Mouse (Mus musculus) kidney, embryonic 14.5 days (tissue): ENCODE measurements around the gene Tceal9. TPM values are rescaled to one million over a fixed set of nuclear protein-coding genes. Genes with fewer than 3 reads are reported as not detected.
"Not testable (repeated sequence)": the region's sequence is repeated elsewhere in the genome, so short reads cannot be mapped to it uniquely, and the experiment has no call there.

Source experiments
- ATAC-seq: fragments of 200-750 bp; cut with Nextera tagmentation; 2 replicates; pipeline ENCODE4 v1.8.0; 2017; ENCODE audit warnings: moderate number of reproducible peaks, mild to moderate bottlenecking, moderate TSS enrichment, moderate library complexity; ENCODE audit not compliant: low FRiP score, low TSS enrichment
- H3K27ac ChIP-seq: fragments of 300-500 bp; sonication (generic); 2 replicates; pipeline ENCODE4 v1.5.1; 2014; ENCODE audit warnings: low read depth, mild to moderate bottlenecking, low read length, moderate library complexity, mixed read lengths
- H3K27me3 ChIP-seq: fragments of 300-500 bp; sonication (generic); 2 replicates; pipeline ENCODE4 v1.6.1; 2014; ENCODE audit warnings: mild to moderate bottlenecking, low read length; ENCODE audit not compliant: control insufficient read depth, insufficient read depth
- H3K36me3 ChIP-seq: fragments of 300-500 bp; sonication (generic); 2 replicates; pipeline ENCODE4 v1.6.1; 2014; ENCODE audit warnings: low read length, mixed read lengths; ENCODE audit not compliant: control insufficient read depth, insufficient read depth
- H3K4me1 ChIP-seq: fragments of 300-500 bp; sonication (generic); 2 replicates; pipeline ENCODE4 v1.6.1; 2014; ENCODE audit warnings: low read length, mixed read lengths; ENCODE audit not compliant: control insufficient read depth, insufficient read depth
- H3K4me2 ChIP-seq: fragments of 300-500 bp; sonication (generic); replicated peaks from 2 replicates; pipeline ENCODE4 v1.6.1; 2014; ENCODE audit warnings: low read depth, mild to moderate bottlenecking, low read length
- H3K4me3 ChIP-seq: fragments of 300-500 bp; sonication (generic); 2 replicates; pipeline ENCODE4 v1.5.1; 2014; ENCODE audit warnings: mild to moderate bottlenecking, low read length
- H3K9ac ChIP-seq: fragments of 300-500 bp; sonication (generic); 2 replicates; pipeline ENCODE4 v1.6.1; 2014; ENCODE audit warnings: low read depth, mild to moderate bottlenecking, low read length, moderate library complexity
- H3K9me3 ChIP-seq: fragments of 300-500 bp; sonication (generic); 2 replicates; pipeline ENCODE4 v1.6.1; 2016; ENCODE audit warnings: low read length; ENCODE audit not compliant: control insufficient read depth
- WGBS: fragments of 180-500 bp; shearing (Covaris S2); extraction: QIAGEN DNeasy Blood & Tissue Kit; methylation state at CpG from one replicate; pipeline ENCODE4 v1.1.7; 2014; 5-methylcytosine and 5-hydroxymethylcytosine counted together
- polyA plus RNA-seq: library from polyadenylated mRNA; unstranded; fragments of >200 nt; fragmentation: Nextera tagmentation; extraction: Ambion mirVana; gene quantifications from 2 replicates; pipeline ENCODE4 v1.2.1, GENCODE M21; 2014

Gene Tceal9
- polyA plus RNA-seq: 510 and 726 TPM in 2 replicates

GRCm38 (mm10) chrX:136244574-136245229, at the start of gene Tceal9:
Tceal9 (plus strand) TSS chrX:136245079.
- peak within 1 kb of the TSS; percentile 72 for H3K9ac ChIP-seq
- H3K36me3 ChIP-seq: peaks cover 4% of the 10 kb centered on the region; the same call in 1 of the 2 replicates
- H3K4me2 ChIP-seq: peak within 1 kb of the TSS; percentile 37
- H3K9me3 ChIP-seq: no peaks in the 10 kb centered on the region
- ATAC-seq: peak; percentile 92
- WGBS: 31% methylated on average over 20 of the region's 20 CpGs
- no peaks in the 10 kb centered on the region for H3K27me3 ChIP-seq
- no peaks in the 10 kb centered on the region for H3K4me1 ChIP-seq
- H3K27ac ChIP-seq: peak within 1 kb of the TSS; percentile 68; the same call in 1 of the 2 replicates
- peak within 1 kb of the TSS; percentile 62 for H3K4me3 ChIP-seq

GRCm38 (mm10) chrX:136195193-136195944, 49.5 kb upstream of the Tceal9 start:
- no peaks in the 10 kb centered on the region for H3K9me3 ChIP-seq
- no peak overlapping the region for H3K9ac ChIP-seq
- no peaks in the 10 kb centered on the region for H3K4me1 ChIP-seq
- H3K36me3 ChIP-seq: no peaks in the 10 kb centered on the region
- 81% methylated on average over 16 of the region's 16 CpGs for WGBS
- H3K4me3 ChIP-seq: no peak overlapping the region
- no peak overlapping the region for H3K27ac ChIP-seq
- no peak overlapping the region for H3K4me2 ChIP-seq
- H3K27me3 ChIP-seq: no peaks in the 10 kb centered on the region
- ATAC-seq: no peak

DNA sequence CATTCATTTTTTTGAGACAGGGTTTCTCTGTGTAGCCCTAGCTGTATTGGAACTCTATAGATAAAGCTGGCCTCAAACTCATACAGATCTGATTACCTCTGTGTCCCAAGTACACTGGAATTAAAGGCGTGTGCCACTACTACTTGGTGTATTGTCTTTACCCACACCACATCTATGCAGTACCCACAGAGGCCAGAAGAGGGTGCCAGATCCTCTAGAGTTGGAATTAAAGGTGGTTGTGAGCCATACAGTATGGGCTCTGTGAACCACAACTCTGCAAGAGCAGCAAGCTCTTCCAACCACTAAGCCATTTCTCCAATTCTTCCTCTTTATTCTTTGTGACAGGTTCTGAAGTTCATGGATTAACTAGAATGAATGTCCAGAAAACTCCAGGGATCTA, 48.0 kb upstream of the Tceal9 start:
- no peak overlapping the region for H3K27ac ChIP-seq
- H3K4me2 ChIP-seq: no peak overlapping the region
- H3K4me1 ChIP-seq: no peaks in the 10 kb centered on the region
- no peaks in the 10 kb centered on the region for H3K36me3 ChIP-seq
- WGBS: 50% methylated on average over 1 of the region's 1 CpGs
- no peak for ATAC-seq
- no peaks in the 10 kb centered on the region for H3K9me3 ChIP-seq
- H3K9ac ChIP-seq: no peak overlapping the region
- no peak overlapping the region for H3K4me3 ChIP-seq
- H3K27me3 ChIP-seq: no peaks in the 10 kb centered on the region

DNA sequence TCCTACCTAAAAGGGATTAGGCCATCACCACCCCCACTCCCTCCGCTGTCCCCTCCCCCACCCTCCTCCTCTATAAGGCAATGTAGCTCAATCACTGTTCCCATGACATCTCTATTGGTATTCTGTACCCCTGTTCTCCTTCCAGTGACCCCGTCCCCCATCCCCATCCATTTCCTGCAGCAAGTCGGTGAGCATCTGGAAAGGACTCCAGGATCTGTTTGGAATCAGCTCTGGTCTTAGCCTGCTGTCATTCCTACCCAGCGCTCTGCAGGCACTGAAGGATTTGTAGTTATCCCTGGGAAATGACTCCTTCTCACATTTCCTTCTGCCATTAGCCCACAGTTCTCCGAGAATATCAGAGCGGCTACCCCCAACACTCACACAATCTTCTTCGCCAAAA, 41.6 kb upstream of the Tceal9 start:
- WGBS: 32% methylated on average over 7 of the region's 7 CpGs

DNA sequence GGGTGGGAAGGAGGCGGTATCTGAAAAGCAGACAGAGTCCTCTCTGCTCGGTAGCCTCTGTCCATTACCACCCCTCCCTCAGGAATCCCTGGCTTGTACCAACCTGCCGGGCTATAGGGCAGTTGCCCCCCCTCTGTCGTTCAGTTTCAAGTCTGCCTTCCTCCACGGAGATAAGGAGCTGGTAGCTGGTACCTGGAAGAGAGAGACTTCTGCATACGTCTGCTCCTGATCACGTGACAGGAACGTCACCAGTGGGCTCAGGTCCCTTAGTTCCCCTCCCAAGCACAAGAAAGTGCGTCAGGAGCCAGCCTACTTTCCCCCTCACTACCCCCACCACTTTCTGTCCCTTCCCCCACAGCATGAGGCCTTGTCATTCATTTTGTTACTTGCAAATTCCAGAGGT, 41.2 kb upstream of the Tceal9 start, which contains the start of gene Tceal5:
TSS of gene Tceal5 (minus strand) at position 213 of the 403 bp plus-strand sequence.
- H3K9me3 ChIP-seq: no peaks in the 10 kb centered on the region
- H3K27ac ChIP-seq: no peak within 1 kb of the TSS
- no peaks in the 10 kb centered on the region for H3K4me1 ChIP-seq
- no peak within 1 kb of the TSS for H3K9ac ChIP-seq
- ATAC-seq: peak; percentile 86
- H3K36me3 ChIP-seq: no peaks in the 10 kb centered on the region
- peak within 1 kb of the TSS; percentile 44 for H3K4me2 ChIP-seq
- H3K4me3 ChIP-seq: peak within 1 kb of the TSS; percentile 36
- H3K27me3 ChIP-seq: no peaks in the 10 kb centered on the region
- 21% methylated on average over 9 of the region's 9 CpGs for WGBS

More for the DNA sequence above, 41.6 kb upstream of the Tceal9 start:
- peak overlapping the region; percentile 36 for H3K4me3 ChIP-seq
- H3K27me3 ChIP-seq: no peaks in the 10 kb centered on the region
- H3K27ac ChIP-seq: no peak overlapping the region
- no peak overlapping the region for H3K9ac ChIP-seq
- H3K4me2 ChIP-seq: peak overlapping the region; percentile 44
- no peaks in the 10 kb centered on the region for H3K4me1 ChIP-seq
- ATAC-seq: 0 out of 2 replicates have a peak, but pooled peaks have one; percentile 32
- no peaks in the 10 kb centered on the region for H3K9me3 ChIP-seq
- H3K36me3 ChIP-seq: no peaks in the 10 kb centered on the region

DNA sequence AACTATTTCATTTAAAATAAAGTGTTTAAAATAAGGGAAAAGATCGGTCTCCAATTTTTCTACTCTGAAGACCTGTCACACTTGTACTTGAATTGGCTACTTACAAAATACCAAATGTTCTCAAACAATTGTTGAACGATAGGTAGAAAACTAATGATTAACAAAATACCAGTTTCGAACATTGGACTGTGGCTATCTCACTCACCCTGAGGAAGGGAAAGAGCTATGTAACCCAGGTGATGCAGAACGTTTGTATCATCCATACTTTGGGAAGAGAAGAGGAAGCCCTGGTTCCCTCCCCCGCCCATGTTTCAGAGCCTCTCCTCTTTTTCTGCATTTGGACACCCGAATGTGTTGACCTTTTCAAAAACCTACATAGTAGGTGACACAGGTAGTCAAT, 40.5 kb upstream of the Tceal9 start:
- no peaks in the 10 kb centered on the region for H3K36me3 ChIP-seq
- WGBS: 82% methylated on average over 6 of the region's 6 CpGs
- no peaks in the 10 kb centered on the region for H3K27me3 ChIP-seq

GRCm38 (mm10) chrX:136213396-136213795, 31.5 kb upstream of the Tceal9 start:
- Histone ChIP-seq H3K4me1 (no peaks in the 10 kb centered on the region), H3K27me3 (no peaks in the 10 kb centered on the region), H3K27ac (no peak overlapping the region), H3K4me2 (no peak overlapping the region), H3K9me3 (no peaks in the 10 kb centered on the region), H3K36me3 (no peaks in the 10 kb centered on the region), H3K4me3 (no peak overlapping the region), H3K9ac (no peak overlapping the region)
- no peak for ATAC-seq
- 73% methylated on average over 2 of the region's 2 CpGs for WGBS

More for the DNA sequence above, 40.5 kb upstream of the Tceal9 start:
- H3K4me1 ChIP-seq: no peaks in the 10 kb centered on the region
- H3K9me3 ChIP-seq: no peaks in the 10 kb centered on the region
- no peak overlapping the region for H3K9ac ChIP-seq
- no peak overlapping the region for H3K4me3 ChIP-seq
- H3K4me2 ChIP-seq: no peak overlapping the region
- no peak for ATAC-seq
- H3K27ac ChIP-seq: no peak overlapping the region

DNA sequence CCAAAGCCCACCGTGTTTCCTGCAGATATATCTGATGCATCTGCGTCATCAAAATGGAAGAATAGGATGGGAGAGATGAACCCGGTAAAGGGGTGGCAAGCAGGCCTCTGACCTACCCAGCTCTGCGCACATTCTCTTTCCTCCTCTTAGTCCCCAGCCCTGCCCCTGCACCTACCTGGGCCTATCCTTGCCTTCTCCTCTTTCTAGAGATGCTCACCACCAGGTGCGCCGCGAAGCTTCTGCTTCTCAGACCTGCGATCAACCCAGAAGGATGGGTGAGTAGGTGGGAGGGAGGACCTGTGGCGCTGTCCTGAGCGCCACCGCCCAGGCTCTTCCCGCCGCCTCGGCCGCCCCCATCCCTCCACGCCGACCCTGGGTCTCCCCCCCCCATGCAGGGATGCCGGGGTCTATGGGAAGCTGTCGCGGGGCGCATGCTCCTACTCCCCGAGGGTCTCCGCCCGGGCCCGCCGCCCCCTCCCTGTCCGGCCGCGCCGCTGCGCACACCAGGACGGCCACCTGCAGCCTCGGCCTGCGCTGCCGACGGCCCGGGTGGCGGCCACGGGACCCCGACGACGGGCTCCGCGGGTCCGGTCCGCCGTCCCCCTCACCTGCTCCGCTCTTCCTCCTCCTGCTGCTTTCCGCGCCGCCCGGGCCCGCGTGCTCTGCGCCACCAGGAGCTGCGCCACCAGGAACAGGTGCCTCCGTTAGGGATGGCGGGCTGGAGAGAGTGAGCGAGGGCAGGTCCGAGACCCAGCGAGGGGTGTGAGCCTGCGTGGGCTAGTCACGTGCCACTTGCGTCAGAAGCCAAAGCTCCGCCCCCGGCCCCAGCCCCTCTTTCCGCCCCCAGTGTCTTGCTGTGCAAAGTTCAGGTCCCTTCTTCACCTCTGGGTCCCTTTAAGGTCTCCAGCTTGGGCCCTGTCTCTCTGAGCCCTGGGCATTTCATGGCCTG, 29.9 kb upstream of the Tceal9 start, which contains the start of the genes Tceal7 and Bex1:
TSS of gene Tceal7 (plus strand) at position 51 of the 949 bp plus-strand sequence.
TSS of gene Bex1 (minus strand) at position 785 of the 949 bp plus-strand sequence.
- WGBS: 47% methylated on average over 6 of the region's 67 CpGs
- Histone ChIP-seq H3K4me3 (peak within 1 kb of the TSS; percentile 29), H3K4me2 (peak within 1 kb of the TSS; percentile 32; the same call in 1 of the 2 replicates)
- not testable (repeated sequence) for H3K9me3 ChIP-seq, H3K27ac ChIP-seq, H3K4me1 ChIP-seq, H3K27me3 ChIP-seq, H3K9ac ChIP-seq, H3K36me3 ChIP-seq
- ATAC-seq: peak; percentile 95
